26 mouse cellular contexts compared by ENCODE assay signal in the genomic region with DNA sequence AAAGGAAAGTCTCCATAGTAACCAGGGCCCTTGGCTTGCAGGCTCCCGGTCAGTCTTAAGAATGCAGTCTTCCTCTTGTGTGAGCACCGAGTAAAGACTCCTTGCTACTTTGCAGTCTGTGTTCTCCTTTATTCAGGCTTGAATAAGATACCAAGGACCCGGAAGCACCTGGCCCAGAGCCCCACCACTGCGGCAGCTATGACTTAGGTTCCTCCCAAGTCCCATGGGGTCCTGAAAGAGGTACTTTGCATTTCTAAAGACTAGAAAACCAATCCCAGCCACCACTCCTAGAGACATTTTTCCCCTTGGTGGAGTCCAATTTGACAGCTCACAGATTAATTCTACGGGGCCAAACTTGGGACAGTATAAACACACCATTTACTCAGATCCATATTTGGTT. TPM values are rescaled to one million over a fixed set of nuclear protein-coding genes. Genes with fewer than 3 reads are reported as not detected.
"Had no signal": no experiment of that assay in that cellular context is flagged by ENCODE, and none has a peak within 500 bp of the region (broad histone marks: within the 10 kb centered on the region; RNA-seq: fewer than 3 reads in every experiment).

No protein-coding gene starts in this region.

- ATAC-seq: hindbrain, embryonic 16.5 days; inflammation-experienced regulatory T-cells, adult 6 months; intestine, embryonic 15.5 days; intestine, postnatal 0 days had no signal

- DNase-seq: gastrocnemius, adult 2 months; gastrocnemius, postnatal 10 days; gastrocnemius, postnatal 25 days; heart, adult 2 months; heart, postnatal 10 days; heart, postnatal 4 days; kidney, adult 18-20 months; kidney, adult 8-10 months; kidney, postnatal 10 days; kidney, postnatal 25 days; kidney, postnatal 4 days; liver; liver, embryonic 13.5 days had no signal

- H3K4me2 ChIP-seq: heart, embryonic 12.5 days; hindbrain, embryonic 12.5 days; hindbrain, embryonic 14.5 days; intestine, embryonic 15.5 days; limb, embryonic 12.5 days; liver, embryonic 11.5 days; liver, embryonic 13.5 days had no signal

- H3K36me3 ChIP-seq: heart, embryonic 12.5 days; hindbrain, embryonic 10.5 days; hindbrain, embryonic 12.5 days; intestine, embryonic 15.5 days; limb, embryonic 10.5 days; limb, embryonic 12.5 days; liver, embryonic 13.5 days had no signal

- H3K9me3 ChIP-seq: heart, embryonic 12.5 days; hindbrain, embryonic 10.5 days; hindbrain, embryonic 12.5 days; intestine, embryonic 15.5 days; limb, embryonic 10.5 days; limb, embryonic 12.5 days; liver, embryonic 13.5 days had no signal

- H3K27ac ChIP-seq: gastrocnemius, adult 2 months; heart, adult 2 months; hindbrain, embryonic 10.5 days; hindbrain, embryonic 12.5 days; hindbrain, embryonic 14.5 days; intestine, embryonic 15.5 days; layer of hippocampus, adult 2 months; left cerebral cortex, adult 2 months; limb, embryonic 10.5 days; limb, embryonic 12.5 days; liver, embryonic 13.5 days had no signal

- H3K27me3 ChIP-seq: heart, embryonic 12.5 days; hindbrain, embryonic 12.5 days; intestine, embryonic 15.5 days; limb, embryonic 12.5 days; liver, embryonic 13.5 days had no signal

- H3K4me1 ChIP-seq: intestine, embryonic 15.5 days; liver, embryonic 13.5 days had no signal

- H3K4me3 ChIP-seq: gastrocnemius, adult 2 months; heart, adult 2 months; heart, embryonic 12.5 days; hindbrain, embryonic 10.5 days; hindbrain, embryonic 12.5 days; intestine, embryonic 15.5 days; layer of hippocampus, adult 2 months; left cerebral cortex, adult 2 months; limb, embryonic 10.5 days; limb, embryonic 12.5 days; liver, embryonic 13.5 days had no signal

- H3K9ac ChIP-seq: heart, embryonic 12.5 days; hindbrain, embryonic 12.5 days; hindbrain, embryonic 14.5 days; intestine, embryonic 15.5 days; limb, embryonic 12.5 days; liver, embryonic 13.5 days had no signal

RNA-seq across cellular contexts. Expression of a gene that starts 51.7 kb away (rescaled TPM):
- polyA plus RNA-seq: inflammation-experienced regulatory T-cells, adult 6 months had no signal
